In genomic region chr13:107767262-107767624, GRCm38 (mm10) we compare ENCODE assay signal across 13 mouse cellular contexts.
DNase-seq lines count a peak whose midpoint lies in the region; ATAC-seq and TF ChIP-seq lines count a peak whose summit lies in the region.
"Had no signal": no experiment of that assay in that cellular context is flagged by ENCODE, and none has a peak within 500 bp of the region (broad histone marks: within the 10 kb centered on the region; RNA-seq: fewer than 3 reads in every experiment).

No protein-coding gene starts in this region.

- ATAC-seq in cerebellum, adult (ENCODE audit: insufficient number of reproducible peaks, low FRiP score, low TSS enrichment): no peak
- peak; percentile 86 for ATAC-seq in hindbrain, embryonic 14.5 days (ENCODE audit: low FRiP score)
- ATAC-seq in midbrain, postnatal 0 days (ENCODE audit: low FRiP score): peak; percentile 72

- TF ChIP-seq CTCF in layer of hippocampus, adult 2 months (conservative IDR thresholded peaks at IDR 0.05): no peak
- no peak for TF ChIP-seq CTCF in midbrain, postnatal 0 days (IDR thresholded peaks at IDR 0.05)

- no peak overlapping the region for H3K4me3 ChIP-seq in layer of hippocampus, adult 2 months
- no peak overlapping the region for H3K4me3 ChIP-seq in hindbrain, embryonic 14.5 days (replicated peaks; ENCODE audit: low read length)
- H3K4me3 ChIP-seq in midbrain, postnatal 0 days (ENCODE audit: low read depth, low read length): no peak overlapping the region
- H3K4me3 ChIP-seq: kidney, embryonic 15.5 days; limb, embryonic 15.5 days had no signal

- WGBS in hindbrain, embryonic 14.5 days: 16% methylated on average over 2 of the region's 2 CpGs
- WGBS in midbrain, postnatal 0 days: 13% methylated on average over 2 of the region's 2 CpGs

- no peak overlapping the region for H3K4me2 ChIP-seq in hindbrain, embryonic 14.5 days (replicated peaks)
- no peak overlapping the region for H3K4me2 ChIP-seq in midbrain, postnatal 0 days (ENCODE audit: low read depth, low read length, poor library complexity, severe bottlenecking)
- H3K4me2 ChIP-seq: kidney, embryonic 15.5 days; limb, embryonic 15.5 days had no signal

- peaks cover 20% of the 10 kb centered on the region for H3K36me3 ChIP-seq in hindbrain, embryonic 14.5 days (replicated peaks; ENCODE audit: control insufficient read depth, insufficient read depth)
- H3K36me3 ChIP-seq in midbrain, postnatal 0 days (ENCODE audit: insufficient read depth, low read length): no peaks in the 10 kb centered on the region; the same call in 1 of the 2 replicates
- H3K36me3 ChIP-seq: limb, embryonic 15.5 days had no signal

- intact Hi-C loops in gastrocnemius, postnatal 36 days (cut with DNase I): no loop called here

- H3K9ac ChIP-seq in hindbrain, embryonic 14.5 days: no peak overlapping the region
- H3K9ac ChIP-seq in midbrain, postnatal 0 days (replicated peaks; ENCODE audit: low read length, poor library complexity, severe bottlenecking): no peak overlapping the region
- H3K9ac ChIP-seq: kidney, embryonic 15.5 days; limb, embryonic 15.5 days had no signal

- peak; percentile 10 for DNase-seq in cerebellum, adult 9-11 months
- peak in 1 of 2 experiments; percentile 45 for DNase-seq in layer of hippocampus, adult 2 months (ENCODE audit: low spot score in 2 of 2)
- DNase-seq in layer of hippocampus, postnatal 10 days (ENCODE audit: low spot score in 2 of 2): no peak
- DNase-seq in hindbrain, embryonic 14.5 days (ENCODE audit: low spot score): no peak
- peak; percentile 78 for DNase-seq in midbrain, postnatal 0 days (ENCODE audit: low spot score)
- DNase-seq in urinary bladder, adult 18-20 months (ENCODE audit: low spot score in 2 of 2): no peak
- DNase-seq in gastrocnemius, postnatal 36 days: no peak
- DNase-seq: adrenal gland, postnatal 36 days; gastrocnemius, postnatal 25 days; lung, postnatal 14 days had no signal

- peak overlapping the region; percentile 28; the same call in 1 of the 2 replicates for H3K27ac ChIP-seq in layer of hippocampus, adult 2 months
- H3K27ac ChIP-seq in hindbrain, embryonic 14.5 days: peak overlapping the region; percentile 48
- no peak overlapping the region for H3K27ac ChIP-seq in midbrain, postnatal 0 days (ENCODE audit: low read depth, low read length)
- H3K27ac ChIP-seq: kidney, embryonic 15.5 days; limb, embryonic 15.5 days had no signal

- no peaks in the 10 kb centered on the region for H3K27me3 ChIP-seq in hindbrain, embryonic 14.5 days (ENCODE audit: control insufficient read depth, insufficient read depth, low read length)
- no peaks in the 10 kb centered on the region for H3K27me3 ChIP-seq in midbrain, postnatal 0 days (ENCODE audit: insufficient read depth, low read length)
- H3K27me3 ChIP-seq: kidney, embryonic 15.5 days; limb, embryonic 15.5 days had no signal

- peaks cover 24% of the 10 kb centered on the region for H3K4me1 ChIP-seq in hindbrain, embryonic 14.5 days (replicated peaks; ENCODE audit: control insufficient read depth, insufficient read depth, low read length)
- peaks cover 5% of the 10 kb centered on the region; the same call in 1 of the 2 replicates for H3K4me1 ChIP-seq in midbrain, postnatal 0 days (ENCODE audit: insufficient read depth, low read length)

- no peaks in the 10 kb centered on the region for H3K9me3 ChIP-seq in hindbrain, embryonic 14.5 days (ENCODE audit: control insufficient read depth, low read length)
- no peaks in the 10 kb centered on the region for H3K9me3 ChIP-seq in midbrain, postnatal 0 days (ENCODE audit: low read length)
- H3K9me3 ChIP-seq: kidney, embryonic 15.5 days; limb, embryonic 15.5 days had no signal

Comparison
In these comparisons a context has a peak if more than half of its experiments do, and no peak if none do; other contexts are left out.
1. DNase-seq: peak in cerebellum, adult 9-11 months (single experiment) and midbrain, postnatal 0 days (single experiment); none in layer of hippocampus, postnatal 10 days (0 of 2), hindbrain, embryonic 14.5 days (single experiment), urinary bladder, adult 18-20 months (0 of 2) and gastrocnemius, postnatal 36 days (0 of 2).